Mouse (Mus musculus) lung, postnatal 0 days (tissue): ENCODE measurements at regions not wholly inside any gene's neighbourhood (a gene's known extent, or its start where the extent isn't known, plus 50 kb on each side); places are given as distances from the start of the nearest gene placed in this dataset.

ENCODE experiments used
- ATAC-seq: fragments of 200-750 bp; cut with Nextera tagmentation; 2 replicates; pipeline ENCODE4 v1.8.0; 2017; ENCODE audit warnings: moderate library complexity
- DNase-seq: peaks from one replicate; pipeline ENCODE4 v3.0.0-alpha.2; 2016; ENCODE audit warnings: low spot score
- H3K27ac ChIP-seq: fragments of 300-500 bp; sonication (generic); 2 replicates; pipeline ENCODE4 v1.5.1; 2014; ENCODE audit warnings: antibody characterized with exemption, mild to moderate bottlenecking, low read length, mixed read lengths
- H3K27me3 ChIP-seq: fragments of 300-500 bp; sonication (generic); replicated peaks from 2 replicates; pipeline ENCODE4 v1.6.1; 2014; ENCODE audit warnings: low read length, mixed read lengths; ENCODE audit not compliant: insufficient read depth
- H3K36me3 ChIP-seq: fragments of 300-500 bp; sonication (generic); 2 replicates; pipeline ENCODE4 v1.6.1; 2014; ENCODE audit warnings: low read length, mixed read lengths; ENCODE audit not compliant: insufficient read depth
- H3K4me1 ChIP-seq: fragments of 300-500 bp; sonication (generic); 2 replicates; pipeline ENCODE4 v1.6.1; 2014; ENCODE audit warnings: antibody characterized with exemption, low read depth, low read length, mixed read lengths; ENCODE audit not compliant: insufficient read depth
- H3K4me2 ChIP-seq: fragments of 300-500 bp; sonication (generic); replicated peaks from 2 replicates; pipeline ENCODE4 v1.6.1; 2014; ENCODE audit warnings: low read depth, mild to moderate bottlenecking, low read length, moderate library complexity, mixed read lengths
- H3K4me3 ChIP-seq: fragments of 300-500 bp; sonication (generic); 2 replicates; pipeline ENCODE4 v1.5.1; 2014; ENCODE audit warnings: low read depth, low read length
- H3K9ac ChIP-seq: fragments of 300-500 bp; sonication (generic); replicated peaks from 2 replicates; pipeline ENCODE4 v1.6.1; 2014; ENCODE audit warnings: low read depth, mild to moderate bottlenecking
- H3K9me3 ChIP-seq: fragments of 300-500 bp; sonication (generic); 2 replicates; pipeline ENCODE4 v1.6.1; 2016; ENCODE audit warnings: low read length, mixed read lengths
- CTCF ChIP-seq: IDR thresholded peaks from 2 replicates; pipeline ENCODE4 v1.5.1; 2016; ENCODE audit warnings: antibody characterized with exemption, mild to moderate bottlenecking
- EP300 ChIP-seq: IDR thresholded peaks from 2 replicates; pipeline ENCODE4 v1.6.1; 2016; ENCODE audit warnings: antibody characterized with exemption, mild to moderate bottlenecking, control low read depth
- WGBS: fragments of 180-500 bp; shearing (Covaris S2); extraction: QIAGEN DNeasy Blood & Tissue Kit; methylation state at CpG from one replicate; pipeline ENCODE4 v1.1.7; 2014; 5-methylcytosine and 5-hydroxymethylcytosine counted together

DNA sequence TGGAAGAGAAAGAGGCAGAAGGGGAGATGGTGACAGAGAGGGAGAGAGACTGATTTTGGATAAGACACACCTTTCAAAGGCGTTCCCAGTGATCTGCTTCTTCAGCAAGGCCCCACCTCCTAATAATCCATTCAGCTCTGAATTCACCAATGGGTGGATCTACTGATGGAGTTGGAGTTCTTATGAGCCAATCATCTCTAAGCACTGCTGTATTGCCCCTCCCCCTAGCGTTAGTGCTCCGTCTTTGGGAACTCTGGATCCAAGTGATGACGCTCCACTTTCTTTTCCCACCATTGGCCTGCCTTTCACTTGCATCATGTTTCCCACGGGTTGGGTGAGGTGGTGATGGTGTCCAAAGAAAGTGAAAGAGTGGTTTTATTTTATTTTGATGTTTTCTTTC is 87.7 kb upstream of the Lsm14a start:
- Histone ChIP-seq H3K27me3 (no peaks in the 10 kb centered on the region), H3K4me2 (no peak overlapping the region), H3K9ac (no peak overlapping the region), H3K4me3 (no peak overlapping the region), H3K4me1 (no peaks in the 10 kb centered on the region), H3K9me3 (no peaks in the 10 kb centered on the region), H3K27ac (no peak overlapping the region), H3K36me3 (no peaks in the 10 kb centered on the region)
- DNase-seq (no peak), ATAC-seq (no peak)
- TF ChIP-seq CTCF (no peak), EP300 (no peak)
- 66% methylated on average over 5 of the region's 5 CpGs for WGBS

DNA sequence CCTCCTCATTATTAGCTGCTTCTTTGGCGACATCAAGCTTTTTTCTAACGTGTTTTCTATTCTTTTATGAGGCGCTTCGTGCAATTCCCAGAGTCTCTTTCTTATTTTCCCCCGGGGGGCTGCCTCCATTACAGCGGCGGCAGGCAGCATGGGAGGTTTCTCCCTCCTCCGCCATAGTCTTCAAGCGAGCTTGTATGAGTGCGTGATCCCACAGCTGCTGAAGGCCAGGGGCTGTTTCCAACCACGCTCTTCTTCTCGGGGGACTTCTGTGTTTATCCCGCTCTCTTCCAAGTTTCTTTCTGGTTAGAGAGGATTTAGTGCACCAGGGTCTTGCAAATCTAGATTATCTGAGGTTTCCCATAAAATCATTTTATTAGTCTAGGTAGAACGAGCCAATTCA is 77.9 kb upstream of the Lsm14a start:
- H3K36me3 ChIP-seq, result no peaks in the 10 kb centered on the region
- no peaks in the 10 kb centered on the region for H3K9me3 ChIP-seq
- no peak for ATAC-seq
- H3K4me2 ChIP-seq, result no peak overlapping the region
- H3K4me3 ChIP-seq, result no peak overlapping the region
- WGBS, result 64% methylated on average over 14 of the region's 14 CpGs
- no peak overlapping the region for H3K9ac ChIP-seq
- no peaks in the 10 kb centered on the region for H3K27me3 ChIP-seq
- TF ChIP-seq EP300 (no peak), CTCF (no peak)
- DNase-seq, result no peak
- H3K4me1 ChIP-seq, result no peaks in the 10 kb centered on the region
- H3K27ac ChIP-seq, result no peak overlapping the region

DNA sequence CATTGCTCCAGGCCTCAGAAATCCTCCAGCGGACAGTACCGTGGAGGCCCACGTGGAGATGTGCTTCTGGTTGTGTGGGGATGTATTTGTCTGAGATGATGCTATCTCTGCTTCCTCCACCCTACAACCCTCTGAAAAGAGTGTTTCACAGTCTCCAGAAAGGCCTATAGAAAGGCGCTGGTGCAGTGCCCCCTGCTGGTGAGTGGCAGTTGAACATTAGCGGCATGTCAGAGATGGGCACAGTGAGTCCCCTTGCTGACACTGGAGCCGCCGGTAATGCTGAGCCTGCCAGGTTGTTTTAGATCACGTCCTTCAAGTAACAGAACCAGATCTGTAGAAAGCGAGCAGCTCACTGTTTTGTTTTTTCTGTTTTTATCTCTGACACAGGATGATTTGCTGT is 69.0 kb upstream of the Lsm14a start:
- H3K4me2 ChIP-seq, result no peak overlapping the region
- H3K9me3 ChIP-seq, result no peaks in the 10 kb centered on the region
- no peaks in the 10 kb centered on the region for H3K36me3 ChIP-seq
- ATAC-seq (no peak), DNase-seq (no peak)
- no peak overlapping the region for H3K4me3 ChIP-seq
- no peak overlapping the region for H3K27ac ChIP-seq
- 55% methylated on average over 9 of the region's 9 CpGs for WGBS
- no peaks in the 10 kb centered on the region for H3K27me3 ChIP-seq
- H3K9ac ChIP-seq, result no peak overlapping the region
- peak; percentile 59 for TF ChIP-seq CTCF
- TF ChIP-seq EP300, result no peak
- no peaks in the 10 kb centered on the region for H3K4me1 ChIP-seq

DNA sequence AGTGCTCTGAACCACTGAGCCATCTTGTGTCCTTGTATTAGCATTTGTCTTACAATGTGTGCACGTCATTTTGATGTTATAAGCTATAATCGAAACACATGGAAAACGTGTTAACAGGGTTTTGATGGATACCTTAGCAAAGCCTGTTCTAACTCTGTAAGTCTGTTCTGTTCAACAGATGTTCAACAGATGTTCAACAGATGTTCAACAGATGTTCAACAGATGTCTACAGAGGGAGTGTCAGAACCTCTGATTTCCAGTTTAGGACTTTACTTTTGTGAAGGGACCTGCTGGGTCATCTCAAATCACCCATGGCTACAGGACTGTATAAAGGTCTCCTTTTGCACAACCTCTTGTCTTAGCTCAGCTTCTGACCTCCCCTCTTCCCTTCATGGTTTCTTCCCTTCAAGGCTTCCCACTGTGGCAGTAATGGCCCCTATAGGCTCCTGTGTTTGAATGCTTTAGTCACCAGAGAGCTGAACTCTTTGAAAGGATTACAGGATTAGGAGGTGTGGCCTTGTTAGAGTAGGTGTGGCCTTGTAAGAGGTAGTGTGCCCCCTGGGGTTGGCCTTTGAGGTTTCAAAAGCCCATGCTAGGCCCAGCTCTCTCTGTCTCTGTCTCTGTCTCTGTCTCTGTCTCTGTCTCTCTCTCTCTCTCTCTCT is 66.8 kb upstream of the Lsm14a start:
- H3K4me1 ChIP-seq, result no peaks in the 10 kb centered on the region
- no peak overlapping the region for H3K9ac ChIP-seq
- TF ChIP-seq EP300 (peak; percentile 52; the same call in 1 of the 2 replicates), CTCF (no peak)
- ATAC-seq, result peak; percentile 83
- no peak overlapping the region for H3K4me2 ChIP-seq
- DNase-seq, result peak; percentile 71
- 64% methylated on average over 3 of the region's 3 CpGs for WGBS
- no peaks in the 10 kb centered on the region for H3K36me3 ChIP-seq
- no peak overlapping the region for H3K4me3 ChIP-seq
- H3K27ac ChIP-seq, result no peak overlapping the region
- no peaks in the 10 kb centered on the region for H3K9me3 ChIP-seq
- no peaks in the 10 kb centered on the region for H3K27me3 ChIP-seq

DNA sequence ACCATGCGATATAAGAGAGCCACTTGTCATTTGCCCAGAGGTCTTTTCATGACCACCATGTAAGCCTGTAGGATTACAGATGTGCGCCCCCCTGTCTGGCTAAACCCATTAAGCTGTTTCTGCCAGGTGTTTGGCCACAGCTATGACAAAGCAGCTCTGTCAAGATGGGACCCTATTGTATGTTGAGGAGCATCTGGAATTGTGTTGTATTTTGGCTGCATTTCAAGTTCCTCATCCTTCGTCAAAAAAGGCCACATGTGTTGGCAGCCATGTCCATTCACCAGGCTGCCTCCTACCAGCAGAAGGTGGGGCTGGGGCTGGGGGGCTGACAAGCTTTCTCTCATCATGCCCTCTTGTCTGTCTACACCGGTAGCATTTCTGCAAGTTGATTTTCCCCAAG is 65.7 kb upstream of the Lsm14a start:
- no peaks in the 10 kb centered on the region for H3K9me3 ChIP-seq
- no peak overlapping the region for H3K9ac ChIP-seq
- TF ChIP-seq EP300, result no peak
- no peak for TF ChIP-seq CTCF
- no peak overlapping the region for H3K27ac ChIP-seq
- no peak for ATAC-seq
- no peaks in the 10 kb centered on the region for H3K36me3 ChIP-seq
- 81% methylated on average over 4 of the region's 4 CpGs for WGBS
- no peak overlapping the region for H3K4me2 ChIP-seq
- no peak overlapping the region for H3K4me3 ChIP-seq
- no peaks in the 10 kb centered on the region for H3K4me1 ChIP-seq
- no peak for DNase-seq
- H3K27me3 ChIP-seq, result no peaks in the 10 kb centered on the region

DNA sequence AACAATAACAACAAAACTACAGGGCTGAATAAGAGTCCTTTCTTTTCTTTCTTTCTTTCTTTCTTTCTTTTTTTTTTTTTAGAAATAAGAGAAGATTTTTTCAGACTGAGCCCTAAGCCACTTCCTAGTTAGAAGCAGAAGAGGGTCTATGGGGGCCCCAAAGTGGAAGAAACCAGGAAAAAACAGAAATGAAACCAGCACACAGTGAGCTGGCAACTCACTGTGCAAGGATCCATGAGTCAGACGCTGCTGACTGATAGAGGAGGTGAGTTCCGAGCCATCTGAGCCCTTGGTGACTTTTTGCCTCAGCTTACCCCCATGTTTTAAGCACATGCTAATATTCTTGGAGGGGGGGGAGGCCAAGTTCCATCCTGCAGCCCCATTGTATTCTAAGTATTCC is 55.2 kb upstream of the Lsm14a start:
- DNase-seq (no peak), ATAC-seq (no peak)
- no peaks in the 10 kb centered on the region for H3K27me3 ChIP-seq
- no peaks in the 10 kb centered on the region for H3K36me3 ChIP-seq
- no peak overlapping the region for H3K4me3 ChIP-seq
- H3K9ac ChIP-seq, result no peak overlapping the region
- no peak overlapping the region for H3K27ac ChIP-seq
- no peaks in the 10 kb centered on the region for H3K4me1 ChIP-seq
- WGBS, result 70% methylated on average over 2 of the region's 2 CpGs
- no peaks in the 10 kb centered on the region; the same call in 1 of the 2 replicates for H3K9me3 ChIP-seq
- no peak overlapping the region for H3K4me2 ChIP-seq
- TF ChIP-seq CTCF (no peak), EP300 (no peak)

DNA sequence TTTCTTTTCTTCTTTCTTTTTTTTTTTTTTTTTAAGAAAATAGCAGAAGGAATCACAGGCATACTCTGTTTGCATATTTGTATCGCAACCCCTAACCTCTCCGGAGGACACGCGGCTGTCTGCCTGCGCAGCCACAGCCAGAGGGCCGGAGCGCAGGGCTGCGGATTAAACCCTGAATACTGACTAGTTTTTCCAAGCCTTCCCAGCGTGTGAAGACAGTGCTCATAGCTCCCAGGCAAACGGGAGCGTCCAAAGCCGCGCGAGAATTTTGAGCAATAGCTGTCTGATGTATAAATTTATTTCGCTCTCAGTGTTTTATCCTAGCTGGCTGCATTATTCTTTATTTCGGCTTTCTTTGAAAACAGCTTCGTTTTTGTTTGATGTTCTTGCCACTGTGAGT is 51.1 kb upstream of the Lsm14a start:
- Histone ChIP-seq H3K4me3 (no peak overlapping the region), H3K9ac (no peak overlapping the region), H3K4me1 (no peaks in the 10 kb centered on the region), H3K36me3 (no peaks in the 10 kb centered on the region), H3K4me2 (no peak overlapping the region), H3K27me3 (no peaks in the 10 kb centered on the region), H3K9me3 (no peaks in the 10 kb centered on the region; the same call in 1 of the 2 replicates), H3K27ac (no peak overlapping the region)
- ATAC-seq (no peak), DNase-seq (no peak)
- TF ChIP-seq EP300 (no peak), CTCF (no peak)
- 55% methylated on average over 17 of the region's 17 CpGs for WGBS
